Mouse (Mus musculus) CH12.LX (cell line): ENCODE results near the gene Ptgdr2. TPM values are rescaled to one million over a fixed set of nuclear protein-coding genes. Genes with fewer than 3 reads are reported as not detected.

Experiments
- DNase-seq: peaks from one replicate; pipeline ENCODE4 v3.0.0-alpha.2; 2013; ENCODE audit errors: extremely low read depth
- H3K27ac ChIP-seq: 2 replicates; pipeline ENCODE4 v1.5.1; 2012; ENCODE audit warnings: low read depth, mild to moderate bottlenecking, control low read depth, moderate library complexity; ENCODE audit not compliant: insufficient read depth
- H3K27me3 ChIP-seq: replicated peaks from 2 replicates; pipeline ENCODE3; 2012; ENCODE audit warnings: inconsistent platforms
- H3K36me3 ChIP-seq, 2 experiments: replicated peaks in 1 of 2; 2 replicates each; pipeline versions ENCODE3 to v1.6.1; 2012; ENCODE audit warnings: inconsistent platforms in 1 of 2, low read length in 1 of 2, mild to moderate bottlenecking in 1 of 2, mixed read lengths in 1 of 2, moderate library complexity in 1 of 2; ENCODE audit not compliant: control insufficient read depth in 1 of 2, insufficient read depth in 1 of 2
- H3K4me1 ChIP-seq, 2 experiments: 2 replicates each; pipeline ENCODE4 v1.6.1; 2012; ENCODE audit warnings: inconsistent platforms in 1 of 2, moderate library complexity in 1 of 2; ENCODE audit not compliant: insufficient read depth in 2 of 2, control insufficient read depth in 1 of 2
- H3K4me2 ChIP-seq: 2 replicates; pipeline ENCODE4 v1.6.1; 2012; ENCODE audit warnings: low read depth, mild to moderate bottlenecking, control low read depth; ENCODE audit not compliant: poor library complexity, insufficient read depth, severe bottlenecking
- H3K4me3 ChIP-seq, 3 experiments: fragments of 150-350 bp in 1 of 3; sonication (generic) in 1 of 3; replicated peaks in 1 of 3; 2 replicates each; pipeline versions ENCODE3 to v1.5.1; 2011 to 2012; ENCODE audit warnings: low read depth in 2 of 3, low read length in 2 of 3, mild to moderate bottlenecking in 2 of 3, moderate library complexity in 2 of 3, control low read depth in 1 of 3, improper control_type of control experiment in 1 of 3, inconsistent platforms in 1 of 3, mixed read lengths in 1 of 3; ENCODE audit not compliant: poor library complexity in 1 of 3
- H3K79me2 ChIP-seq: replicated peaks from 2 replicates; pipeline ENCODE4 v1.6.1; 2012; ENCODE audit warnings: mild to moderate bottlenecking, moderate library complexity; ENCODE audit not compliant: control insufficient read depth, poor library complexity, insufficient read depth, severe bottlenecking; ENCODE audit errors: extremely low read depth
- H3K9ac ChIP-seq: 2 replicates; pipeline ENCODE4 v1.6.1; 2012; ENCODE audit warnings: low read depth, mild to moderate bottlenecking, control low read depth, moderate library complexity; ENCODE audit not compliant: insufficient read depth
- H3K9me3 ChIP-seq: replicated peaks from 2 replicates; pipeline ENCODE3; 2012; ENCODE audit warnings: low read length, inconsistent platforms, mixed read lengths
- BHLHE40 ChIP-seq: IDR thresholded peaks from 2 replicates; pipeline ENCODE4 v1.6.1; 2011; ENCODE audit warnings: mild to moderate bottlenecking, low read depth, low read length, improper control_type of control experiment
- CHD2 ChIP-seq: IDR thresholded peaks from 2 replicates; pipeline ENCODE4 v1.6.1; 2011; ENCODE audit warnings: low read length, improper control_type of control experiment
- CTCF ChIP-seq, 2 experiments: IDR thresholded peaks in 1 of 2; conservative IDR thresholded peaks in 1 of 2; 2 replicates each; pipeline ENCODE4 v1.5.1; 2011 to 2012; ENCODE audit warnings: low read depth in 2 of 2, low read length in 2 of 2, improper control_type of control experiment in 1 of 2, inconsistent platforms in 1 of 2, mild to moderate bottlenecking in 1 of 2, moderate library complexity in 1 of 2
- E2F4 ChIP-seq: IDR thresholded peaks from 2 replicates; pipeline ENCODE4 v1.6.1; 2011; ENCODE audit warnings: low read depth, low read length, improper control_type of control experiment; ENCODE audit not compliant: insufficient replicate concordance
- ELF1 ChIP-seq: IDR thresholded peaks from 2 replicates; pipeline ENCODE4 v1.6.1; 2014; ENCODE audit warnings: low read depth, mild to moderate bottlenecking, inconsistent platforms, low read length, improper control_type of control experiment
- EP300 ChIP-seq: IDR thresholded peaks from 2 replicates; pipeline ENCODE4 v1.6.1; 2011; ENCODE audit warnings: low read length, improper control_type of control experiment
- GABPA ChIP-seq: IDR thresholded peaks from 2 replicates; pipeline ENCODE4 v1.6.1; 2012; ENCODE audit warnings: low read depth, low read length, improper control_type of control experiment, inconsistent platforms; ENCODE audit not compliant: insufficient replicate concordance
- IRF4 ChIP-seq: IDR thresholded peaks from 2 replicates; pipeline ENCODE4 v1.6.1; 2014; ENCODE audit warnings: low read depth, mild to moderate bottlenecking, inconsistent platforms, low read length, improper control_type of control experiment
- JUN ChIP-seq: IDR thresholded peaks from 2 replicates; pipeline ENCODE4 v1.6.1; 2011; ENCODE audit warnings: low read depth, mild to moderate bottlenecking, low read length, improper control_type of control experiment, moderate library complexity; ENCODE audit not compliant: insufficient read depth
- JUND ChIP-seq: conservative IDR thresholded peaks from 2 replicates; pipeline ENCODE4 v1.6.1; 2011; ENCODE audit warnings: low read depth, low read length, improper control_type of control experiment
- KAT2A ChIP-seq: IDR thresholded peaks from 2 replicates; pipeline ENCODE4 v1.6.1; 2012; ENCODE audit warnings: low read length, improper control_type of control experiment, inconsistent platforms; ENCODE audit not compliant: insufficient replicate concordance
- MAFK ChIP-seq: IDR thresholded peaks from 2 replicates; pipeline ENCODE4 v1.6.1; 2011; ENCODE audit warnings: low read length, improper control_type of control experiment; ENCODE audit not compliant: insufficient replicate concordance
- MAX ChIP-seq: IDR thresholded peaks from 2 replicates; pipeline ENCODE4 v1.6.1; 2011; ENCODE audit warnings: low read length, improper control_type of control experiment
- MEF2A ChIP-seq: IDR thresholded peaks from 2 replicates; pipeline ENCODE4 v1.6.1; 2014; ENCODE audit warnings: low read depth, mild to moderate bottlenecking, inconsistent platforms, low read length, improper control_type of control experiment, borderline replicate concordance
- MXI1 ChIP-seq: IDR thresholded peaks from 2 replicates; pipeline ENCODE4 v1.6.1; 2011; ENCODE audit warnings: mild to moderate bottlenecking, low read depth, low read length, improper control_type of control experiment
- NELFE ChIP-seq: IDR thresholded peaks from 2 replicates; pipeline ENCODE4 v1.6.1; 2011; ENCODE audit warnings: low read depth, low read length, improper control_type of control experiment
- PAX5 ChIP-seq: IDR thresholded peaks from 2 replicates; pipeline ENCODE4 v1.6.1; 2012; ENCODE audit warnings: low read length, inconsistent platforms, mixed read lengths
- POLR2AphosphoS2 ChIP-seq: IDR thresholded peaks from 2 replicates; pipeline ENCODE4 v1.6.1; 2011; ENCODE audit warnings: low read depth, low read length, improper control_type of control experiment
- TBP ChIP-seq: conservative IDR thresholded peaks from 2 replicates; pipeline ENCODE4 v1.6.1; 2011; ENCODE audit warnings: low read depth, low read length, improper control_type of control experiment
- TCF12 ChIP-seq: IDR thresholded peaks from 2 replicates; pipeline ENCODE4 v1.6.1; 2014; ENCODE audit warnings: low read depth, mild to moderate bottlenecking, inconsistent platforms, low read length, improper control_type of control experiment
- USF1 ChIP-seq: IDR thresholded peaks from 2 replicates; pipeline ENCODE4 v1.6.1; 2014; ENCODE audit warnings: low read depth, mild to moderate bottlenecking, inconsistent platforms, low read length, improper control_type of control experiment
- USF2 ChIP-seq: conservative IDR thresholded peaks from 2 replicates; pipeline ENCODE4 v1.6.1; 2011; ENCODE audit warnings: low read depth, low read length, improper control_type of control experiment
- dilution Hi-C: fragments of 300-500 bp; cut with MboI; formaldehyde crosslinking; loops from 2 replicates; pipeline ENCODE4 v1.14.3; 2020; ENCODE audit warnings: low sequenced_read_pairs; ENCODE audit not compliant: extremely low pct_unique_long_range_greater_than_20kb, extremely low pct_ligation_motif_present
- in situ Hi-C: fragments of 300-500 bp; cut with MboI; formaldehyde crosslinking; loops from 3 replicates; pipeline ENCODE4 v1.14.3; 2019; ENCODE audit warnings: low sequenced_read_pairs, low pct_ligation_motif_present, low pct_unique_long_range_greater_than_20kb, mixed read lengths
- polyA plus RNA-seq: library from polyadenylated mRNA; unstranded; fragments of >175 nt; gene quantifications from 2 replicates; pipeline ENCODE4 v1.2.1, GENCODE M21; 2012; ENCODE audit warnings: low read depth; ENCODE audit not compliant: insufficient read length
- total RNA-seq, 2 experiments: library from RNA; depleted of rRNA; stranded (reverse); fragments of 300-350 nt in 1 of 2; fragments of >200 nt in 1 of 2; gene quantifications; 2 replicates each; pipeline ENCODE4 v1.2.3; 2012 to 2014

Ptgdr2 gene
- total and polyA plus RNA-seq, 3 experiments, result 0.13 TPM; not detected in 2

DNA sequence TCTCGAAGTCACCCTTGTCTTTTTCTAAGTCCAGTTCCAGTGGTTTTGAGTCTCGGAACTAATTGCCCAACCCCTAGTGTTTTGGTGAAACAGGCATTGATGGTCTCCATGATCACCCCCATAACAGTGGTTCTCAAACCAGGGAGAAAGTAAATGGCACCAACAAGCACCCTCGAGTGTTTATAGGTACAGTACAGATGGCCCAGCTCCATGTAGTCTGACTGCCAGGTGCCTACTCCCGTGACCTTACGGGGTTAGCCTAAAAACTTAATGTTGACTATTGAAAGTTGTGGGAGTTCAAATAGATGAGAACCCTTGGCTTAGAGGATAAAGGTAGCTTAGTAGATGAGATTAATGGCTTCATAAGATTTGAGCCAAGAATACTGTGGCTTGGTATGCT lies 35.9 kb upstream of the Ptgdr2 start:
- H3K79me2 ChIP-seq, result peaks cover 30% of the 10 kb centered on the region
- H3K9me3 ChIP-seq, result no peaks in the 10 kb centered on the region
- in situ Hi-C loops, result no loop called here
- DNase-seq, result no peak
- dilution Hi-C loops, result no loop called here
- H3K27ac ChIP-seq, result no peak overlapping the region
- TF ChIP-seq USF2 (no peak), NELFE (no peak), TBP (no peak), JUND (no peak), POLR2AphosphoS2 (no peak), KAT2A (no peak), BHLHE40 (no peak), USF1 (no peak), PAX5 (no peak), GABPA (no peak), E2F4 (no peak), TCF12 (no peak), EP300 (no peak), MEF2A (no peak)
- H3K36me3 ChIP-seq, result peaks cover 88 to 93% of the 10 kb centered on the region in 2 experiments
- no peak overlapping the region for H3K4me2 ChIP-seq
- H3K4me1 ChIP-seq, result peaks cover 6 to 14% of the 10 kb centered on the region in 2 experiments; a peak in 3 of 4 replicates
- no peak overlapping the region for H3K4me3 ChIP-seq
- no peaks in the 10 kb centered on the region for H3K27me3 ChIP-seq
- no peak overlapping the region for H3K9ac ChIP-seq

DNA sequence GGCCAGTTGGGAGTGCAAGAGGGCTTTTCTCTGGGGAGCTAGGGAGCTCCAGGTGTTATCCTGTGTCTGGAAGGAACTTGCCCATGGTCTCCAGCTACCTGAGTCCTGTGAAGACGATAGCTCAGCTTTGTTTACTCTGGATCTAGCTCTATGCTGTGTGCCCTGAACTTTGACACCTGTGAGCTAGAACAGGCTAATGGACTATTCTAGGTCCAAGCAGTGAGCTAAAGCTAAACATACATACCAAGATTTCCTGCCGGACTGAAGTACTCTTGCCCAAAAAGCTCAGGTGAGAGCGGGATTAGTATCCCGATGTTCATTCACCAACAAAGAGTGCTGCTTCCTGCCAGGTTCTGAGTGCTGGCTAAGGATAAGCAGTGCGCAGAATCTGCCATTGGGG lies 32.4 kb upstream of the Ptgdr2 start:
- Histone ChIP-seq H3K27ac (no peak overlapping the region), H3K79me2 (0 out of 2 replicates have a peak, but pooled peaks cover 3% of the 10 kb centered on the region), H3K27me3 (no peaks in the 10 kb centered on the region), H3K36me3 (peaks cover 82 to 98% of the 10 kb centered on the region in 2 experiments), H3K9ac (no peak overlapping the region), H3K4me3 (no peak overlapping the region), H3K4me1 (no peaks in the 10 kb centered on the region), H3K9me3 (no peaks in the 10 kb centered on the region), H3K4me2 (no peak overlapping the region)
- no peak for DNase-seq
- in situ Hi-C loops (no loop called here), dilution Hi-C loops (no loop called here)
- no peak for TF ChIP-seq USF1
- TF ChIP-seq TBP, result no peak
- TF ChIP-seq POLR2AphosphoS2, result no peak
- TF ChIP-seq TCF12, result no peak
- no peak for TF ChIP-seq MAX
- no peak for TF ChIP-seq GABPA
- no peak for TF ChIP-seq MXI1
- no peak for TF ChIP-seq BHLHE40
- no peak for TF ChIP-seq NELFE
- TF ChIP-seq CHD2, result no peak
- TF ChIP-seq USF2, result no peak
- no peak for TF ChIP-seq EP300
- TF ChIP-seq PAX5, result no peak
- no peak for TF ChIP-seq MAFK
- TF ChIP-seq ELF1, result no peak
- TF ChIP-seq KAT2A, result no peak
- no peak for TF ChIP-seq CTCF (conservative IDR thresholded peaks at IDR 0.05 in 1 of 2, IDR thresholded peaks at IDR 0.05 in 1 of 2; ENCODE audit: low read depth in 2 of 2, low read length in 2 of 2)
- TF ChIP-seq IRF4, result no peak
- TF ChIP-seq JUND, result no peak
- TF ChIP-seq JUN, result no peak
